Mouse (Mus musculus): ENCODE measurements around the gene C1qc. TPM values are rescaled to one million over a fixed set of nuclear protein-coding genes. Genes with fewer than 3 reads are reported as not detected.
A peak's percentile ranks its signal among the peaks of the same experiment; 100 is the strongest.

C1qc gene
- polyA plus RNA-seq (2016; fragmentation: Nextera tagmentation; extraction: Ambion mirVana), result 7.5 and 18.5 TPM in 2 replicates

DNA sequence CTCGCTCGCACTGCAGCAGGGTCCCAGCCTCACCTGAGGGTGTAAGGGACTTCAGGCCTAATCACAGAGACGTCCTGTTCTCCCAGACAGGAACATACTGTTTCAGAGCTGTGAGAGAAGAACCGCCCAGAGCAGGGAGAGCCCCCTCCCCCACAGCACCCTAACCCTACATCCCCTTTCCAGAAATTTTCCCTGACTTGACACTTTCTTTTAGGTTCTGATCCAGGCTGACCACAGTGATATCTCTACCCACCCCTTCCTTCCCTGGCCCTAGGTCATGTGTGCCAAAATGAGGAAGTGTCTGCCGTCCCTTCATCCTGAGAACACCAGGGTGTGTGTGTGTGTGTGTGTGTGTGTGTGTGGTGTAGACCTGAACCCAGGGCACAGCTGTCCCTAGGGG, at the start of gene C1qc:
Gene C1qc, minus strand, starts transcription at position 255 of the 400 bp plus-strand sequence.
- Histone ChIP-seq H3K27me3 (ENCODE audit: insufficient read depth, poor library complexity, severe bottlenecking) (peaks cover 76% of the 10 kb centered on the region), H3K4me1 (replicated peaks) (peaks cover 21% of the 10 kb centered on the region), H3K36me3 (no peaks in the 10 kb centered on the region), H3K4me3 (no peak within 1 kb of the TSS), H3K9me3 (no peaks in the 10 kb centered on the region), H3K27ac (no peak within 1 kb of the TSS)
- DNase-seq (ENCODE audit: low spot score), result no peak
- 60% methylated on average over 5 of the region's 5 CpGs for WGBS

- Histone ChIP-seq H3K36me3 (no peaks in the 10 kb centered on the region), H3K27ac (no peak overlapping the region), H3K27me3 (ENCODE audit: insufficient read depth, poor library complexity, severe bottlenecking) (peaks cover 87% of the 10 kb centered on the region), H3K4me1 (replicated peaks) (peaks cover 39% of the 10 kb centered on the region), H3K4me3 (no peak overlapping the region), H3K9me3 (no peaks in the 10 kb centered on the region)
- DNase-seq (ENCODE audit: low spot score), result no peak
- 82% methylated on average over 5 of the region's 5 CpGs for WGBS
These were observed 45.1 kb upstream of the C1qc start for GRCm38 (mm10) chr4:136937935-136938334.

- Histone ChIP-seq H3K9me3 (no peaks in the 10 kb centered on the region), H3K27me3 (ENCODE audit: insufficient read depth, poor library complexity, severe bottlenecking) (peaks cover 82% of the 10 kb centered on the region), H3K4me3 (no peak overlapping the region), H3K4me1 (replicated peaks) (peaks cover 33% of the 10 kb centered on the region), H3K27ac (no peak overlapping the region), H3K36me3 (no peaks in the 10 kb centered on the region)
- WGBS, result 76% methylated on average over 4 of the region's 4 CpGs
- no peak for DNase-seq (ENCODE audit: low spot score)
These were observed 44.5 kb upstream of the C1qc start for GRCm38 (mm10) chr4:136937344-136937743.

DNA sequence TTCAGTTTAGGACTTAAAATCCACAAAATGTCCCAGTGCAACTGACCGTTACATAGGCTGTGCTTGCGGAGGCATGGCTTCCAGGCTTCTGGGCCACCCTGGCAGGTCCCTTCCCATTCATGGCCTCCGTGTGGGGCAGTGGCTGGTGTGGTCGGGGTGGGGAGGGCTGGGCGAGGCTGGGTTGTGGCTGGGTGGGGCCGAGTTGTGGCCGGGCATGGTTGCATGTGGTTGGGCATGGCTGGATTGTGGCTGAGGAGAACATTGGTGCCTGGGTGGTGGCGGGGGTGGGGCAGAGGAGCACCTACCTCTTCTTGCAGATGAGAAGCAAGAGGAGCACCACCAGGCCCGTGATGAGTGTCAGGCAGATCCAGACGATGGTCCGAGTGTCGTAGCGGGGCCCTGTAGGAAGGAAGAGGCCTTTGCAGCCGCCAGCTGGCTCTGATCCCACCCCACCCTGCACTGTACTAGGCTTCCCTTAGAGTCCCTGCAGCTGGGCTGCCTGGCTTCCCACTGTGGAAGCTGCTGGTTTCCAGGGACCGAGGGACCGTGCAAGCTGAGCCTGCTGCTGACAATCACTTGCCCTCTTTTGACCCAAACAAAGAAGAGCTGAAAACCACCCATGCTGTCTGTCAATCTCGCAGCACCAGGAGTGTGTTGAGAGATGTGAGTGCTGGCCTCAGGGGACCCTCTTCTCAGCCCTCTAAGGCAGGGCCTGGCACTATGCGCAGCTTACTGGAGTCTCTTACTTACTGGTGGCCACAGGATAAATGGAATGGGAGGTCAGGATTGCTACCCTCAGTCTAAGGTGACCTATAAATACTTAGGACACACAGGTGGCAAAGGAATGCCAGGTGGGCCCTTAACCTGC, 42.1 kb upstream of the C1qc start:
- DNase-seq (ENCODE audit: low spot score), result no peak
- peaks cover 77% of the 10 kb centered on the region for H3K27me3 ChIP-seq (ENCODE audit: insufficient read depth, poor library complexity, severe bottlenecking)
- no peak overlapping the region for H3K4me3 ChIP-seq
- no peaks in the 10 kb centered on the region for H3K9me3 ChIP-seq
- WGBS, result 43% methylated on average over 18 of the region's 18 CpGs
- no peaks in the 10 kb centered on the region for H3K36me3 ChIP-seq
- peak overlapping the region; percentile 64; the same call in 1 of the 2 replicates for H3K27ac ChIP-seq
- H3K4me1 ChIP-seq (replicated peaks), result peaks cover 36% of the 10 kb centered on the region

DNA sequence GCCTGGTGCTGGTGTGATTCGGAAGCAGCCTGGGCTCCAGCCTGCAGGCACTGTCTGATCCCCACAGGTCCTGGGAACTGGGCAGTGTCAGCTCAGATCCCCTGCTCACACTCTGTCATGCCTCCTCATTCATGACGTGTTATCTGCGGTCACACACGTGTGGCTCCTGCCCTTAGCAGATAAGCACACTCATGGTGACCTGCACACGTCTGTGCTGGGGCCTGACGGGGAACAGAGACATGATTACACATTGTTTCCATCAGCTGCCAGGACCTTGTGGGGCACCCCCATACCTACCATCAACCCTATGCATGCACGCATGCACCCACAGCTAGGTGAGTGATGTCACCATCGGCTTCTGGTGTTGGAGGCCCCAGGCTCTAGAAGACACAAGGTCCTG, 37.6 kb upstream of the C1qc start:
- H3K36me3 ChIP-seq, result no peaks in the 10 kb centered on the region
- H3K4me1 ChIP-seq (replicated peaks), result peaks cover 32% of the 10 kb centered on the region
- peaks cover 74% of the 10 kb centered on the region for H3K27me3 ChIP-seq (ENCODE audit: insufficient read depth, poor library complexity, severe bottlenecking)
- H3K9me3 ChIP-seq, result no peaks in the 10 kb centered on the region
- H3K27ac ChIP-seq, result no peak overlapping the region
- no peak overlapping the region for H3K4me3 ChIP-seq
- WGBS, result 92% methylated on average over 8 of the region's 8 CpGs
- no peak for DNase-seq (ENCODE audit: low spot score)

- Histone ChIP-seq H3K4me3 (no peak overlapping the region), H3K27me3 (ENCODE audit: insufficient read depth, poor library complexity, severe bottlenecking) (peaks cover 73% of the 10 kb centered on the region), H3K9me3 (no peaks in the 10 kb centered on the region), H3K36me3 (no peaks in the 10 kb centered on the region), H3K27ac (peak overlapping the region; percentile 19; the same call in 1 of the 2 replicates), H3K4me1 (replicated peaks) (peaks cover 17% of the 10 kb centered on the region)
- WGBS, result 5% methylated on average over 5 of the region's 5 CpGs
- peak; percentile 44 for DNase-seq (ENCODE audit: low spot score)
These were observed 36.1 kb upstream of the C1qc start for GRCm38 (mm10) chr4:136928928-136929327.

- H3K9me3 ChIP-seq, result no peaks in the 10 kb centered on the region
- peaks cover 58% of the 10 kb centered on the region for H3K27me3 ChIP-seq (ENCODE audit: insufficient read depth, poor library complexity, severe bottlenecking)
- no peak overlapping the region for H3K27ac ChIP-seq
- H3K36me3 ChIP-seq, result no peaks in the 10 kb centered on the region
- 10% methylated on average over 15 of the region's 15 CpGs for WGBS
- peaks cover 13% of the 10 kb centered on the region for H3K4me1 ChIP-seq (replicated peaks)
- DNase-seq (ENCODE audit: low spot score), result no peak
- H3K4me3 ChIP-seq, result no peak overlapping the region
These were observed 32.9 kb upstream of the C1qc start for GRCm38 (mm10) chr4:136925804-136926203.

GRCm38 (mm10) chr4:136924529-136924928, 31.7 kb upstream of the C1qc start:
- Histone ChIP-seq H3K27me3 (ENCODE audit: insufficient read depth, poor library complexity, severe bottlenecking) (peaks cover 51% of the 10 kb centered on the region), H3K9me3 (no peaks in the 10 kb centered on the region)
- 4% methylated on average over 6 of the region's 6 CpGs for WGBS

DNA sequence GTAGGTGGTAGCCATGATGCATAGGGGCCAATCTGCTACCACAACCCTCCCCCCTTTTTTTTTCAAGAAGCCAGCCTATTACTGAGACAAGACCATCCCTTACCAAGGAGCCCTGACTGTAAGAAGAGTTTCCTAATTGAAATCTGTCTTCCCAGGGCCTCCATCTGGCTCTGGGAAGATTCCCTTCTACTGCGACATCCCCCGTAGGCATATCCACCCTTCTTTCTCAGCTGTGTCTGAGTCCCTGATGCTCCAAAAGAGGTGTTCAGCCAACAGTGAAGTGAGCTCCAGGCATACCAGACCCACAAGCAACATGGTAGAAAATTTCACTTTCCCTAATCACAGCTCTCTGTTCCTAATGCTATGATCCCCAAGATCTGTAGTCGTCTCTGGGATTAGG, 26.7 kb upstream of the C1qc start:
- Histone ChIP-seq H3K27me3 (ENCODE audit: insufficient read depth, poor library complexity, severe bottlenecking) (peaks cover 14% of the 10 kb centered on the region), H3K4me1 (replicated peaks) (peaks cover 16% of the 10 kb centered on the region)

More at GRCm38 (mm10) chr4:136924529-136924928, 31.7 kb upstream of the C1qc start:
- H3K27ac ChIP-seq, result no peak overlapping the region
- no peak overlapping the region for H3K4me3 ChIP-seq
- H3K36me3 ChIP-seq, result no peaks in the 10 kb centered on the region
- DNase-seq (ENCODE audit: low spot score), result peak; percentile 82
- peaks cover 12% of the 10 kb centered on the region for H3K4me1 ChIP-seq (replicated peaks)

DNA sequence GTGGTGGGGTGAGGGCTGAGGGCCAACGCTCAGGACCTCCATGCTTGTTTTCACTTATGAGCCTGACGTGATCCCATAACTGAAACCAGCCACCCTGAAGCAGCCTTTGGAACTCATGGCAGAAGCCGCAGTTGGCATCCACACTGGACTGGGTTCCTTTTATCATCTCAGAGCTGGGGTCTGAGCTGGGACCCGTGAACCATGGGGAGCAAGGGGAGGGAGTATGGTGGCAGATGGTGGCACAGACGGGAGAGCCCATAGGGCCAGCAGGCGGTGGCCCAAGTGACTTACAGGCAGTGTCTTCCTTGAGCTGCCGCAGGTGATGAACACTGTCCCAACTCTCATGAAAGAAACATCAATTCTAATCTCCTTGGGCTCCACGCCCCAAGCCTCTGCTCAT, 26.0 kb upstream of the C1qc start:
- no peak overlapping the region for H3K27ac ChIP-seq
- H3K9me3 ChIP-seq, result no peaks in the 10 kb centered on the region
- H3K4me1 ChIP-seq (replicated peaks), result peaks cover 23% of the 10 kb centered on the region
- no peaks in the 10 kb centered on the region for H3K36me3 ChIP-seq
- H3K27me3 ChIP-seq (ENCODE audit: insufficient read depth, poor library complexity, severe bottlenecking), result peaks cover 17% of the 10 kb centered on the region
- WGBS, result 89% methylated on average over 8 of the region's 8 CpGs
- DNase-seq (ENCODE audit: low spot score), result no peak
- no peak overlapping the region for H3K4me3 ChIP-seq

More for the DNA sequence above, 26.7 kb upstream of the C1qc start:
- Histone ChIP-seq H3K36me3 (no peaks in the 10 kb centered on the region), H3K27ac (no peak overlapping the region), H3K4me3 (no peak overlapping the region), H3K9me3 (no peaks in the 10 kb centered on the region)
- no peak for DNase-seq (ENCODE audit: low spot score)
- 86% methylated on average over 3 of the region's 3 CpGs for WGBS

GRCm38 (mm10) chr4:136917165-136917524, 24.3 kb upstream of the C1qc start:
- DNase-seq (ENCODE audit: low spot score), result no peak
- Histone ChIP-seq H3K36me3 (no peaks in the 10 kb centered on the region), H3K27ac (peak overlapping the region; percentile 30; the same call in 1 of the 2 replicates), H3K27me3 (ENCODE audit: insufficient read depth, poor library complexity, severe bottlenecking) (peaks cover 28% of the 10 kb centered on the region), H3K4me3 (no peak overlapping the region), H3K9me3 (no peaks in the 10 kb centered on the region), H3K4me1 (replicated peaks) (peaks cover 33% of the 10 kb centered on the region)
- WGBS, result 42% methylated on average over 7 of the region's 7 CpGs

GRCm38 (mm10) chr4:136916359-136917164, 23.7 kb upstream of the C1qc start:
- Histone ChIP-seq H3K36me3 (no peaks in the 10 kb centered on the region), H3K27ac (no peak overlapping the region), H3K27me3 (ENCODE audit: insufficient read depth, poor library complexity, severe bottlenecking) (peaks cover 34% of the 10 kb centered on the region), H3K4me3 (no peak overlapping the region), H3K9me3 (no peaks in the 10 kb centered on the region), H3K4me1 (replicated peaks) (peaks cover 39% of the 10 kb centered on the region)
- 68% methylated on average over 20 of the region's 20 CpGs for WGBS
- no peak for DNase-seq (ENCODE audit: low spot score)

GRCm38 (mm10) chr4:136912841-136913240, 20.0 kb upstream of the C1qc start:
- Histone ChIP-seq H3K36me3 (no peaks in the 10 kb centered on the region), H3K27me3 (ENCODE audit: insufficient read depth, poor library complexity, severe bottlenecking) (peaks cover 56% of the 10 kb centered on the region), H3K9me3 (no peaks in the 10 kb centered on the region), H3K27ac (peak overlapping the region; percentile 13; the same call in 1 of the 2 replicates), H3K4me3 (no peak overlapping the region), H3K4me1 (replicated peaks) (peaks cover 49% of the 10 kb centered on the region)
- DNase-seq (ENCODE audit: low spot score), result peak; percentile 35
- WGBS, result 8% methylated on average over 9 of the region's 9 CpGs

Data from hindbrain, embryonic 10.5 days (tissue).